Mouse (Mus musculus) lung, embryonic 14.5 days (tissue): Measurements from ENCODE around the gene Man2a2. TPM values are rescaled to one million over a fixed set of nuclear protein-coding genes. Genes with fewer than 3 reads are reported as not detected.

ENCODE experiments used
- ATAC-seq: fragments of 200-750 bp; cut with Nextera tagmentation; 2 replicates; pipeline ENCODE4 v1.8.0; 2017; ENCODE audit warnings: mild to moderate bottlenecking, moderate TSS enrichment, moderate library complexity; ENCODE audit not compliant: insufficient read depth
- DNase-seq: peaks from one replicate; pipeline ENCODE4 v3.0.0-alpha.2; 2015
- H3K27ac ChIP-seq: fragments of 300-500 bp; sonication (generic); 2 replicates; pipeline ENCODE4 v1.5.1; 2014; ENCODE audit warnings: low read depth, mild to moderate bottlenecking, moderate library complexity
- H3K27me3 ChIP-seq: fragments of 300-500 bp; sonication (generic); 2 replicates; pipeline ENCODE4 v1.6.1; 2014; ENCODE audit warnings: low read length, control low read depth; ENCODE audit not compliant: insufficient read depth
- H3K36me3 ChIP-seq: fragments of 300-500 bp; sonication (generic); 2 replicates; pipeline ENCODE4 v1.6.1; 2014; ENCODE audit warnings: control low read depth; ENCODE audit not compliant: insufficient read depth
- H3K4me1 ChIP-seq: fragments of 300-500 bp; sonication (generic); 2 replicates; pipeline ENCODE4 v1.6.1; 2014; ENCODE audit warnings: antibody characterized with exemption, control low read depth; ENCODE audit not compliant: insufficient read depth
- H3K4me2 ChIP-seq: fragments of 300-500 bp; sonication (generic); 2 replicates; pipeline ENCODE4 v1.6.1; 2014; ENCODE audit warnings: mild to moderate bottlenecking
- H3K4me3 ChIP-seq: fragments of 300-500 bp; sonication (generic); 2 replicates; pipeline ENCODE4 v1.5.1; 2014; ENCODE audit warnings: low read depth, low read length
- H3K9ac ChIP-seq: fragments of 300-500 bp; sonication (generic); 2 replicates; pipeline ENCODE4 v1.6.1; 2014
- H3K9me3 ChIP-seq: fragments of 300-500 bp; sonication (generic); 2 replicates; pipeline ENCODE4 v1.6.1; 2016; ENCODE audit warnings: low read depth, low read length, control low read depth
- CTCF ChIP-seq: IDR thresholded peaks from 2 replicates; pipeline ENCODE4 v1.5.1; 2016; ENCODE audit warnings: antibody characterized with exemption, low read depth
- WGBS: fragments of 180-500 bp; shearing (Covaris S2); extraction: QIAGEN DNeasy Blood & Tissue Kit; methylation state at CpG from one replicate; pipeline ENCODE4 v1.1.7; 2014; 5-methylcytosine and 5-hydroxymethylcytosine counted together
- polyA plus RNA-seq: library from polyadenylated mRNA; unstranded; fragments of >200 nt; fragmentation: Nextera tagmentation; extraction: Ambion mirVana; gene quantifications from 2 replicates; pipeline ENCODE4 v1.2.1, GENCODE M21; 2014

The Man2a2 gene
- polyA plus RNA-seq, 1 experiment from 2014 or later, result 23.9 TPM

GRCm38 (mm10) chr7:80374733-80375132 is 3.6 kb upstream of the Man2a2 start:
- Histone ChIP-seq H3K9me3 (no peaks in the 10 kb centered on the region), H3K9ac (no peak overlapping the region), H3K4me2 (no peak overlapping the region), H3K27ac (no peak overlapping the region), H3K4me1 (peaks cover 4% of the 10 kb centered on the region; the same call in 1 of the 2 replicates), H3K36me3 (no peaks in the 10 kb centered on the region), H3K27me3 (no peaks in the 10 kb centered on the region), H3K4me3 (no peak overlapping the region)
- ATAC-seq, result no peak
- TF ChIP-seq CTCF, result no peak
- no peak for DNase-seq
- WGBS, result 80% methylated on average over 3 of the region's 3 CpGs

GRCm38 (mm10) chr7:80374280-80374679 is 3.1 kb upstream of the Man2a2 start:
- no peak for TF ChIP-seq CTCF
- H3K27me3 ChIP-seq, result no peaks in the 10 kb centered on the region
- no peak overlapping the region for H3K9ac ChIP-seq
- ATAC-seq (no peak), DNase-seq (no peak)
- peaks cover 5% of the 10 kb centered on the region; the same call in 1 of the 2 replicates for H3K4me1 ChIP-seq
- H3K36me3 ChIP-seq, result no peaks in the 10 kb centered on the region
- no peak overlapping the region for H3K4me2 ChIP-seq
- H3K4me3 ChIP-seq, result no peak overlapping the region
- 58% methylated on average over 3 of the region's 3 CpGs for WGBS
- H3K27ac ChIP-seq, result no peak overlapping the region
- H3K9me3 ChIP-seq, result no peaks in the 10 kb centered on the region

- 80% methylated on average over 12 of the region's 12 CpGs for WGBS
Observed at GRCm38 (mm10) chr7:80373850-80374249, 2.7 kb upstream of the Man2a2 start.

GRCm38 (mm10) chr7:80373352-80373751 is 2.2 kb upstream of the Man2a2 start:
- Histone ChIP-seq H3K4me3 (no peak overlapping the region), H3K9me3 (no peaks in the 10 kb centered on the region), H3K4me1 (peaks cover 5% of the 10 kb centered on the region; the same call in 1 of the 2 replicates), H3K4me2 (no peak overlapping the region), H3K36me3 (peaks cover 3% of the 10 kb centered on the region), H3K9ac (no peak overlapping the region), H3K27me3 (no peaks in the 10 kb centered on the region), H3K27ac (no peak overlapping the region)
- 72% methylated on average over 4 of the region's 4 CpGs for WGBS
- DNase-seq (no peak), ATAC-seq (no peak)
- no peak for TF ChIP-seq CTCF

More at GRCm38 (mm10) chr7:80373850-80374249, 2.7 kb upstream of the Man2a2 start:
- Histone ChIP-seq H3K4me3 (no peak overlapping the region), H3K4me2 (no peak overlapping the region), H3K36me3 (no peaks in the 10 kb centered on the region), H3K27me3 (no peaks in the 10 kb centered on the region), H3K27ac (no peak overlapping the region), H3K9ac (no peak overlapping the region), H3K9me3 (no peaks in the 10 kb centered on the region), H3K4me1 (peaks cover 5% of the 10 kb centered on the region; the same call in 1 of the 2 replicates)
- no peak for DNase-seq
- no peak for ATAC-seq
- no peak for TF ChIP-seq CTCF

- TF ChIP-seq CTCF, result no peak
- Histone ChIP-seq H3K9ac (no peak overlapping the region), H3K36me3 (peaks cover 10% of the 10 kb centered on the region), H3K4me1 (peaks cover 5% of the 10 kb centered on the region; the same call in 1 of the 2 replicates), H3K27ac (no peak overlapping the region), H3K27me3 (no peaks in the 10 kb centered on the region), H3K9me3 (no peaks in the 10 kb centered on the region), H3K4me2 (no peak overlapping the region), H3K4me3 (no peak overlapping the region)
- 40% methylated on average over 2 of the region's 2 CpGs for WGBS
- no peak for ATAC-seq
- no peak for DNase-seq
Observed at GRCm38 (mm10) chr7:80372667-80373066, 1.5 kb upstream of the Man2a2 start.

GRCm38 (mm10) chr7:80372166-80372565 is 991 bp upstream of the Man2a2 start:
- Histone ChIP-seq H3K27me3 (no peaks in the 10 kb centered on the region), H3K4me3 (no peak overlapping the region), H3K9ac (no peak overlapping the region), H3K9me3 (no peaks in the 10 kb centered on the region), H3K4me2 (no peak overlapping the region), H3K4me1 (peaks cover 5% of the 10 kb centered on the region; the same call in 1 of the 2 replicates), H3K36me3 (peaks cover 15% of the 10 kb centered on the region), H3K27ac (no peak overlapping the region)
- no peak for ATAC-seq
- 59% methylated on average over 3 of the region's 3 CpGs for WGBS
- no peak for DNase-seq
- no peak for TF ChIP-seq CTCF

GRCm38 (mm10) chr7:80370649-80371040 is 530 bp downstream of the Man2a2 start:
- Histone ChIP-seq H3K4me1 (peaks cover 5% of the 10 kb centered on the region; the same call in 1 of the 2 replicates), H3K27me3 (no peaks in the 10 kb centered on the region), H3K9ac (peak overlapping the region; percentile 78), H3K4me3 (peak overlapping the region; percentile 88), H3K4me2 (peak overlapping the region; percentile 75), H3K27ac (peak overlapping the region; percentile 78), H3K9me3 (no peaks in the 10 kb centered on the region), H3K36me3 (peaks cover 30% of the 10 kb centered on the region)
- ATAC-seq (peak; percentile 47), DNase-seq (peak; percentile 85)
- under 1% methylated on average over 31 of the region's 31 CpGs for WGBS
- TF ChIP-seq CTCF, result no peak

- no peak for TF ChIP-seq CTCF
- no peaks in the 10 kb centered on the region for H3K27me3 ChIP-seq
- ATAC-seq (peak; percentile 25; the same call in 1 of the 2 replicates), DNase-seq (peak; percentile 64)
- WGBS, result 26% methylated on average over 4 of the region's 4 CpGs
- H3K4me1 ChIP-seq, result peaks cover 5% of the 10 kb centered on the region; the same call in 1 of the 2 replicates
- no peaks in the 10 kb centered on the region for H3K9me3 ChIP-seq
- peak overlapping the region; percentile 75 for H3K4me2 ChIP-seq
- H3K4me3 ChIP-seq, result peak overlapping the region; percentile 88
- H3K9ac ChIP-seq, result peak overlapping the region; percentile 78
- peaks cover 34% of the 10 kb centered on the region for H3K36me3 ChIP-seq
- H3K27ac ChIP-seq, result peak overlapping the region; percentile 78
Observed at GRCm38 (mm10) chr7:80369967-80370431, 1.2 kb downstream of the Man2a2 start.
